Mouse (Mus musculus) adrenal gland, adult 8-10 months (tissue): Measurements from ENCODE around the gene Dlg5. TPM values are rescaled to one million over a fixed set of nuclear protein-coding genes. Genes with fewer than 3 reads are reported as not detected.

ENCODE experiments used
- DNase-seq: peaks from one replicate; pipeline ENCODE4 v3.0.0; 2022
- total RNA-seq, 4 experiments: library from RNA; stranded (reverse); gene quantifications; 2 replicates each; pipeline ENCODE4 v1.2.4; 2022

The Dlg5 gene
- total RNA-seq, 4 experiments from 2014 or later, result 49.9 to 76.1 (median 55.6) TPM

DNA sequence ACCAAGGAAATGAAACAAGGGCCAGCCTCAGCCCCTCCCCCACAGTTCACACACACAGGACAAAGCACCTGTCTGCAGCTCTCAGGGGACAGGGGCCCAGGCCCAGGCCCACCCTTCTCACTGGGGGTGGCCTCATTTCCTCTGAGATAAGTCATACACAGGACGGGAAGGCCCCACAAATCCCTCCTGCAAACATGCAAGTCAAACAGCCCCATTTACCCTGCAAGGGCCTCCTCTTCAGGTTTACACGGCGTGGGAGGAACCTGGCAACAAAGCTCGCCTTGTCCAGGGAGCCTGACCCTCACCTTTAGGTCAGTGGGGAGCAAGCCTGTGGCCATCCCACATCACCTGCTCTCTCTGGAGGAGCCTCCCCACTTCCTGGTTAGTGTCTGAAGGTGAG is 60.2 kb downstream of the Dlg5 start:
- no peak for DNase-seq

DNA sequence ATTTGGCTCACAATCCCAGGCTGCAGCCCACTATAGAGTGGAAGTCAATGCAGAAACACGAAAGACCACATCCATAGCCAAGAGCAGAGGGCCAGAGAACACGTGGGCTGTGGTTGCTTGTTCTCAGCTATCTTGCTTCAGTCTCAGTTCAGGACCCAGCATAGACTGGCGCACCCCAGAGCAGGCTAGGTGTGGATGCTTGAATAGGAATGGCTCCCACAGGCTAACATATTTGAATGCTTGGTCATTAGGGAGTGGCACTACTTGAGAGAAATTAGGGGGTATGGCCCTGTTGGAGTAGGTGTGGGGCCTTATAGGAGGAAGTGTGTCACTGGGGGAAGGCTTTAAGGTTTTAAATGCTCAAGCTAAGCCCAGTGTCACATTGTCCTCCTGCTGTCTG is 62.8 kb downstream of the Dlg5 start:
- DNase-seq, result no peak

DNA sequence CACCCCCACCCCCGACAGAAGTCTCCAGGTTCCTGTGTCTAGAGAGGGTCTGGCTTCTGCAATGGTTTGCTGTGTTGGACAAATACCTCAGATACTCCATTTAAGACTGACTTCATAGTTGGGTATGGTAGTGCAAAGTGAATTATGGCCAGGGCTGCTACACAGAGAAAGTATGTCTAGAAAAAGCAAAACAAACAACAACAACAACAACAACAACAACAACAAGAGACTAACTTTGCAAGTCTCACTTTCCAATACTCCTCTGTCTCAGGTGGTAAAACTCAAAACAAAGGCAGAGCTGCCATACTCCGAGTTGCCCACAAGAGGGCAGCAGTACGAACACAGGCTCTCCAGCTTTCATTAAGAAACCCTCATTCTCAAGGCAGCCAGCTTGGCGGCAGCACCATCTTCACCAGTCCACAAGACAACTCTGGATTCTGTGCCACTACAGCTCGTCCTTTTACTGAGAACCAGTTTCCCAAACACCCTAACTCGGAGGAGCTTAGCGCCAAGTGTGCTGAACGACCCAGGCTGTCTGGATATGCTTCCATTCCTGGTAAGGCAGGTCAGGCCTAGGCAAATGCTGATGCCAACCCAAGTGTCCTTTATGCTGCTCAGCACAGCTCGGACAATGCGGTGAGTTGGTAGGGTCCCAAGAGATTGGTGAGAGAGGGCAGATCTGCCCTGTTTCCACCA is 63.8 kb downstream of the Dlg5 start:
- peak; percentile 53 for DNase-seq

DNA sequence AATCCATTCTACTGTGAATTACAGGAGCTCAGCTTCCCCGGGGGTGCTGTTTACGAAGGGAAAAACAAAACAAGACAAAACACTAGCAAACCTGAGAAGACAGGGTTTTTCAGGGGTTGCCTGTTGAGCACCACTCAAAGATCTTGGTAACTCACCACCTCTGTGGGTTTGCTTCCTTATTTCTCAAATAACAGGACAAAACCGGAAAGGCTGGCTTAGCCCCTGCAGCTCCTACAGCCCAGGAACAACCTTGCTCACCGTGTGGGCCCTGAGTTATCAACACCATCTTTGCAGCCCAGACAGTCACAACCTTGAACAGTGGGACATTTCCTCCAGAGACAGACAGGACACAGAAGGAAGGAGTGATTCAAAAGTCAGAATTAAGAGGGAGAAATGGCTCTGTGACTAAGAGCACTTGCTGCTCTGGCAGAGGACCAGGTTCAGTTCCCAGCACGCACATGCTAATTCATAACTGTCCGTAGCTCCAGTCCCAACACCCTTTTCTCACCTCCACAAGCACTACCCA is 66.2 kb downstream of the Dlg5 start:
- peak; percentile 23 for DNase-seq

DNA sequence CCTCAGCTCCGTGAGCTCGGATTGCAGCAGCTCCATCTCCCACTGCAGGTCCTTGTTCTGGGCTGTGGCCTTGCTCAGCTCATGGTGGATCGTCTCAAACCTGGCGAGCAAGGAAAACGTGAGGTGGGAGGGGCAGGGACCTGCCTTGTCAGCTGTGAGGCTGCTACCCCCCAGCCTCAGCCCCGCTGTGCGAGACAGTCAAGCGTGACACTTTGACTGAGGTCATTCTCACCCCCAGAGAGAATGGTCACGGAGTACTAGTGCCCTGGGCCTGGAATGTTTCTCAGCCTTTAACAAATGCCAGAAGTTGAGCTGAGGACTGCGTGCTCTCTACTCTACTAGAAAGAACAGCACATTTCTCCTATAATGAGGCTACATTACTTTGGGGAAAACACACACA is 69.1 kb downstream of the Dlg5 start:
- DNase-seq, result no peak

DNA sequence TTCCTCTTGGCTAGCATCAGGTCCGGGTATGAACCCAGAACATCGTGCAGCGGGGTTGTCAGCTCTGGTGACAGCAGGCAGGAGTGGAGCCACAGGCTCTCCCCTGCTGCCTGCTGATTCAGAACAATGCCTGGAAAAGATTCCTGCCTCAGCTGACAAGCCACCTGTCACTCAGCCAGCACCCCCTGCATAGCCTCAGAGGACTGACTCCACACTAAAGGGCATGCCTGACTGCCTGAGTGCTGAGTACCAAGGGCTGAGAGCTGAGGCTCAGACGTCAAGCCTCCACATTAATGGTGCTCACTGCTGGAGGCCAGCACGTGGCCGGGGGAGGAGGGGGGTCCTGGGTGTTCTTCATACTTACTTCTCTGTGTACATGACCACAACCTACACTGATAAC is 72.4 kb downstream of the Dlg5 start:
- DNase-seq, result no peak

DNA sequence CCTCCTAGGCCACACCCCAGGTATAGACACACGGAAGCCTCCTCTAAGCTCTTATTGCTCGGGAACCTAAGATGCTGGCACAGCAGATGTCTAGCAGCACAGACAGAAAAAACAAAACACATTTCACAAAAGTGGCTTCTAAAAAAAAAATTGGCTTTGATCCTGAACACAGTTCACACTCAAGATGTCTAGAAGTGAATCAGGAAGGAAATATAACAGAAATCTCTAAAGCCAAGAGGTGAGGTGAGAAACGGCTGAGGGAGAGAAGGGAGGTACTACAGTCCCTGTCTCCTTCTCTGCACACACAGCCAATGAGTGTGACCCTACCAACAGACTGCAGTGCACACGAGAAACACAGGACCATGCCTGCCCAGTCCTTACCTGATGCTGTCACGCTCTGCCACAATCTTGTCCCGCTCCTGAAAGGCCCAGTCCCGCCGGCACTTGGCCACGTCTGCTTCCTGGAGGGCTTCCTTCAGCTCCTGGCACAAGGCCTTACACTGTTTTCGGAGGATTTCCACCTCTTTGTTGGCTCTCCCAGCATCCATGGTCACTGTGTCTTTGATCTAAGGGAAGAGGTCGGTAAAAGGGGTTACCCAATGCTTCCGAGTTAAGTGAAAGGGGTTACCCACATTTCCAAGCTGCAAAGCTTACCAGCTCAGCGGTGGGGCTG is 73.9 kb downstream of the Dlg5 start:
- no peak for DNase-seq

DNA sequence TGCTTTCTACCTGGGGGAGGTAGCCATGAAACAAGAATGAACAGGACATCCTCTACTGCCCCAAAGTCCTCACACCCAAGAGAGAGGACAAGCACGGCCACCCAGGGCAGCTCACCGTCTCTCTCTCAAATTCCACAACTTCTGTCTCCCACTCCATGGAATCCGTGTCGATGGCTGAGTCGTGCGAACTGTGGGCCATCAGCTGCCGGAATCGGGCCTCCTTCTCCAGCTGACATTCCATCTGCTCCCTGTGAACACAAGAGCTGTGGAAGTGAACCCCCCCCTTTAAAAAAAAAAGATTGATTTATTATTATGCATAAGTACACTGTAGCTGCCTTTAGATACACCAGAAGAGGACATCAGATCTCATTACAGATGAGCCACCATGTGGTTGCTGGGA is 79.7 kb downstream of the Dlg5 start:
- no peak for DNase-seq

DNA sequence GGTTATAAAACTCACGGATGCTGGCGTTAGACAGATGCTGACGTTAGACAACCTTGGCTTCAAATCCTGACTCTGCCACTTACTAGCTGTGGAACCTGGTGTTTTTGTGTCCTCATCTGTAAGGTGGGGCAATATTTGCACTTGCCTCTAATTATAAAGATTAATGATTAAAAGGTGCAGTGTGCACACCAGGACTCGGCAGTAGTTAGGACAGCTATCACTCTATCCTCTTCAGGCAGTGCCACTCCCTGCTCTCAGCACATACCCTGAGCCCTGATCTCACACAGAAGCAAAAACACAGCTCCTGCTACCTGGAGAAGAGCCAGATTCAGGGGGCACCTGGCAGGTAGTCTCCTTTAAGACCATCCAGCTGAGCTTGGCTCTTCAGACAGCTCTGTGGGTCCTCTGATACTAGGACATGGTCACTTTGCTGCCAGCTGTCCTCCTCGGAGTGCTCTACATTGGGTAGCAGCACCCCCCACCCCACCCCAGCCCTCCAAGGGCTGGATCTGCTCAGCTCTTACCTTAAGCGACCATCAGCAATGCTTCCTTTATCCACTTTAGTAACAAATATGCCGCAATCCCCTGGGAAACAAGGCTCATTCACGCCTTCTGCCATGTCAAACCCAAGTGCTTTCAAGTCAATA is 80.9 kb downstream of the Dlg5 start:
- no peak for DNase-seq

DNA sequence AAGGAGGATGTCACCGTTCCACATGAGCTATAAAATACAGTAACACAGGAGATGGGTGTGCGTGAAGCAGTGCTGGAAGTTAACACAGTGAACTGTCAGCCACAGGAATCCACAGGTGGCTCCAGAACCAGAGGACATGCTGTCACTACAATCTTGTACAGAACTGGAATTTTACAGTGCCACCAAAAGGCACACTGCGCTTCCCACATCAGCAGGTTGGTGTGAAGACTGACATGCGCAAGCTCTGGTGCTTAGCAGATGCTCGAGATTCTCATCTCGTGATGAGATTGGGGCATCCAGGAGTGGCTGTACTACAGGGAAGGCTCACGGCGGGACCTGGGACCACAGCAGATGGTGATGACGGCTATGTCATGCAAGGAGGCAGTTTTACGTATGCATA is 82.9 kb downstream of the Dlg5 start:
- DNase-seq, result no peak

DNA sequence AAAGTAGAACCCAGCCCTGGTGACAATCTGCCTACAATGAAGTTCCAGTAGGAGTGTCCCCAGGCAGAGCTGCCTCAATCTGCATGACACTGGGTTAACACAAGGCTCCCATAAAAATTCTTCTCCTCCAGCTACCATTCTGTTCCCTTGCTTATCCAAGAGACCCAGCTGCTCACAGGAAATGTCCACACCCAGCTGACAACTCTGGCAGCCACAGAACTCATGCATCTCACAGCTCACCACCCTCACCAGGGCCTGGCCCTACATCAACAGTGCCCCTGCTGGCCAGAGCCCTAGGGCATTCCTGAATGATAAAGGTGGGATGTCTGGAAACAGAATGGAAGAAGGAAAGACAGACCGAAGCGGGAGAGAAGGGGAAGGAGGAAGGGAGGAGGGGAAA is 96.8 kb downstream of the Dlg5 start:
- DNase-seq, result no peak

DNA sequence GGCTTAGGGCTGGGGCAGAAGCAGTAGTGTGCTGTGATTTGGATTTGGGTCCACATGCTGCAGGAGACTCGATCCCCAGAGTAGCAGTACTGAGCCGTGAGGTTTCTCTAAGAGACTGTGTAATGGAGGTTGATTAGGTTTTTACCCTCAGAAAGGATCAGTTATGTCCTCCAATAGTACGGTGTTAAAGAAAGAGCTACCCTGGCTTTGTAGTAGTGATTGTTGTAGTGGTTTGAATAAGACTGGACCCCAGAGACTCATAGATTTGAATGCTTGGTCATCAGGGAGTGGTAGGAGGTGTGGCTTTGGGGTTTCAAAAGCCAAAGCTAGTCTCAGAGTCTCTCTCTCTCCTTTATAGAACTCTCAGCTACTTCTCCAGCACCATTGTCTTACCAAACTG is 100.9 kb downstream of the Dlg5 start:
- no peak for DNase-seq

DNA sequence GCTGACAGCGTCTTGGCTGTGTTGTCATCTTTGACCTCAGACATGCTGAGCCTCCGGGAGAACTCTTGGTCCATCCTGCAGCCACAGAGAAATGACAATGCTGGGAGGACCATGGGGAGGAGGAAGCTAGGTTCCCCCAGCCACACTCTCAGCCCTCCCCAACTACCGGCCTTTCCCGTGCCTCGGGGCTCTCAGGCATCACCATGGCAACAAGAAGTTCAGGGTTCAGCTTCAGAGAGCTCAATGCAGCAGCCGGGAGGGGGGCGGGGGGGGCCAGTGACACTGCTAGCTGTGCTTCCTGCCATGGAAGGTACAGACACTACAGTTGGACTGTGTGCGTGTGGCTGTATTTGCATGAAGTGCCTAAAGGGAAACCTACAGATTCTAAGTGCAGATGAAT is 101.3 kb downstream of the Dlg5 start:
- no peak for DNase-seq

DNA sequence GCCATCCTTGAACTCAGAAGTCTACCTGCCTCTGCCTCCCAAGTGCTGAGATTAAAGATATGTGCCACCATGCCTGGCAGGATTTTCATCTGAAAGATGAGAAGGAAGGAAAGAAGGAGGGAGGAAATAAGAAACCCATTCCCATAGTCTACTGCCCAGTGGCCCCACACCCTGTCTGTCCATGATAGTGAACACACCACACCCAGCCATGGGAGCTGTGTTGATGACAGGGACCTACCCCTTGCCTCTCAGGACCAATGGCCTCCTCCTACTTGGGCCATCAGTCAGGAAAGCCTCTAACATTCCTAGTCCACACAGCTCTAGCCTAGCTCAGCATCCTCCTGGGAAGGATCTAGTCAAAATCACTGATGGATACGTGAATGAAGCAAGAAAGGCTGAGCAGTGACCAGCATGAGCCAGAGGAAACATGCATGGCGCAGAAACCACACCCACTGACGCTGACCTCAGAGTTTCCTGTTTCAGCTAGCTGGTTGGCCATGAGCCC is 102.7 kb downstream of the Dlg5 start:
- DNase-seq, result no peak

DNA sequence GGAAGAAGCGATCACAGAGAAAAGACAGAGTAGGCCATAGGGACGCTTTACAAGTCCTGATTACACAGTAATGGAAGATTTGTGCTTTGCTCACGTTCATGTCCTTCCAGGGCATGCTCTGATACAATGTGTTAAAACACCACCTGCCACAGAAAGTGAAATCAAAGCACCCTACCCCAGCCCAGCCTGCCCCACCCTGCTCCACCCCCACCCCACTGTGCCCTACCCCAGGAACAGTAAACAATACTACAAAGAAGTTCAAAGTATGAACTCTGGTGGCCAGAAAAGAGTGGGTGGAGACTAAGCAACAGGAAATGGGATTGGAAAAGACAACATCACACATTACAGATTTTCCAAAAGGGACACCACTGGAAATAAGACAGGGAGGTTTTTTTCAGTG is 104.0 kb downstream of the Dlg5 start:
- no peak for DNase-seq

DNA sequence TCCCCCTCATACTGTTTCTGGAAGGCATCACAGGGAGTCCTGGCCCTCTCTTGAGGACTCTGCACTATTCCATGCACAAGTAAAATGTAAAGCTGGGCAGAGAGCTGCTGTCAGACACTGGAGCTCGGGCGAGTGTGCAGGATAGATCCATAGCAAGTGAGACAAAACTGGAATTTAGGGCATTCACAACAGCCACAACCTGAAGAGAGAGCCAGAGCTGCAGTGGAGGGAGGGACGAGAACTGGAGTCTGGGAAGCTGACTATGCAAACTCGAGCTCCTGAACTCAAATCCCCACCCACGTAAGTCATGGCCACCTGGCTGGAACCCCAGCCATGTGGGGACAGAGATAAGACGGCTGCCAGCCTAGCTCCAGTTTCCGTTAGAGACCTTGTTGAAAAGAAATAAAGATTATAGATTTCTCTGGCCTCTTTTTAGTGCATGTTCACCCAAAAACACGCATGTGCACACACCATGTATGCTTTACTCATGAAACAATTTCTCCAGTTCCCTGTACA is 105.4 kb downstream of the Dlg5 start:
- DNase-seq, result no peak

DNA sequence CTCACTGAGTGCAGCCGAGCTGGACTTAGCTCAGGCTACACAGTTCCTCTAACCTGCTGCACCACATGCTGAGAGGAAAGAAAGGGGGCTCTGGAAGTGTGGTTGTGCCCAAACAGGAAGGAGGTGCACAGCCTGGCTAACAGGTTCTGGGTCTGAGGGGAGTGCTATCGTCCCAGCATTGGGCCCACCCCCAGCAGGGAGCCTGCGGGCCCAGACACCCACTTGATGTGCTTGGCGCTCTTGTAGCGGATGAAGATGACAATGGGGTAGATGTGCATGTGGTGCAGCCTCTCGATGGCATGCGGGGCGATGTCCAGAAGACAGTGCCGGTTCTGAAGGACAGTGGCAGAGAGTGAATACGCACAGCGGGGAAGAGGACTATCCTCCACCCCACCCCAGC is 108.8 kb downstream of the Dlg5 start:
- no peak for DNase-seq

DNA sequence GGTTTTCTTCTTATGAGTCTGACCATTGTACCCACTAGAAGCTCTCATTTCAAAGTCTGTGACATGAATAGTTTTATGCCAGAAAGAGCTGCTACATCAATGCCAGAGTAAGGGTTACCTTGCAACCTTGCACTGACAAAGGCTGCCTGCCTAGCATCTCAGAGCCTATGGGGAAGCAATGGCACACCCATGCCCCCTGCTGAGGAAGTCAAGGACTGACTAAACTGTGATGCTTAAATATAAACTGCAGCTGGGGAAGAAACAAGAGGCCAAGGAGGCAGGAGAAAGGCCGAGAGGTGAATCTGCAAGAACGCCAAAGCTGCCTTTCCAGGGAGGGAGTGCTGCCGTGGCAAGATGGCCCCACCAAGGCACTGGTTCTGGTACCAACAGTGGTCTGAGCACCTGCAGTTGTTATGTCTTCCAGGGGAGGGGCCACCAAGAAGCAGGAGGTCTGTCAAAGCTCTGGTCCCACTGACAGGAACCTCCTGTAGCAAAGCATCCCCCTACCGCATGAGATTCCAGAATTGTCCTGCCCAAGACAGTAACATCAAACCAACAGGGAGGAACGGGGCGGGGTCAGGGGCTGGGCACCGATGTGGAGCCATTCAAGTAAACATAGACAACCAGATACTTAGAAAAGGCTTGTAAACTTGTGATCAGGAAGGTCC is 111.0 kb downstream of the Dlg5 start:
- no peak for DNase-seq

DNA sequence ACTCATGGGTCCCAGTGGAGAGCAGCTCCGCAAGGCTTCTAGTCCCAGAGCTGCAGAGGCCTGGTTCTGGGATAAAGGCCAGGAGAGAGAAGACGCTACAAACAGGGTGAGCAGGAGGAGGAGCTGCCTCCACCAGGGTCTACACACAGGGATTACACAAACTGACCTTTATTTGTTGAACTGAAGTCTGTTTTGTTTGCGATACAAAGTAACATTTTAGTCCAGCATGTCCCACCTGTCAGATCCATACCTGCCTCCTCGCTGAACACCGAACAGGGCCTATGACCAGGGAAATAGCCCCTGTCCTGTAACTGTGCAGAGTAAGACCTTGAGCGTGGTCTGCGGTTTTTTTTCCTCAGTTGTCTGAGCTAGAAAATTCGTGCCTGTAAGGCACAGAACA is 111.9 kb downstream of the Dlg5 start:
- DNase-seq, result no peak

DNA sequence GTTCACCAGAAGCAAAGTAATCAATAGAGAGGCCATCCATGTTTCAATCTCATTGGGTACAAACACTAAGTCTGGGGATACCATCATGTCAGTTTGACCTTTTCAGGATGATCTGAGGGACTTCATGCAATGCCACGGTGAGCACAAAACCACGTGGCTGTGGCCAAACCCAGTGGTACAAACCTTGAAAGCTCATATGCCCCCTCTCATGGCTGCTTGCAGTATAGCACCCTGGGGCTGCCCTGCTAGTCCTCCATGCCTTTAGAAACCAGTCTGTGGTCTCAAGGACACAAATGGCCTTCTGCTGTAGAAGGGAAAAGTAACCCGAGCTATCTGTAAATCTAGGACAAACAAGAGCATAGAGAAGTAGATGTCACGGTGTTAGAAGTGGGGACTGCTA is 113.6 kb downstream of the Dlg5 start:
- peak; percentile 35 for DNase-seq

DNA sequence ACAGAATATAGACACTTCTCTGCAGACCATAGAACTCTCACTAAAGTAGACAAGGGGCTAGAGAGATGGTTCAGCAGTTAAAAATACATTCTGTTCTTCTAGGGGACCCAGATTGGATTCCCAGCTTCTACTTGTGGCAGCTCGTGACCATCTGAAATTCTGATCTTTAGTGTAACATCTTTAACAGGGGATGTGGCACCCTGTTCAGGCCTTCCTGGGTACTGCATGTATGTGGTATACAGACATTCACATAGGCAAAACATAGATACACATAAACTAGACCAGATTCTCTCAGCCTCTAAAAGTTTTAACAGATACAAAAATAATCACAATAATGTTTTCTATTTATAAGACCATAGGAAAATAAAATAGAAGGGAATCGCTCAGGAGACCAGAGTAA is 120.7 kb downstream of the Dlg5 start:
- DNase-seq, result no peak

DNA sequence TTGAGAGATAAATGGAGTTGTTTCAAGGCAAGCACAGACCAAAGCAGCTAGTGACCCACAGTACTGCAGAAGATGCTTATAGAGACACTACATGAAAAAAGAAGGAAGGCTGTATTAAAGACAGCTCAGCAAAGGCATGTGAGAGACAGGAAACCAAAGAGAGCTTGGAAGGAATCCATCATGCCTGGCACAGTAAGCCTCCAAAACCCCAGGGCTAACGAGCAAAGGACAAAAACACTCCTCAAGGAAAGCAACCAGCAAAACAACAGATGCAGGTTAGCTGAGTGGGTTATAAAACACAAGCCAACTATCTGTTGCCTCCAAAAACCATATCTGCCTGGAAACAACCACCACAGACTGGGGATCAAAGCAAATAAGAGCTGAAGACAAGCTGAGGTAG is 121.5 kb downstream of the Dlg5 start:
- DNase-seq, result no peak

DNA sequence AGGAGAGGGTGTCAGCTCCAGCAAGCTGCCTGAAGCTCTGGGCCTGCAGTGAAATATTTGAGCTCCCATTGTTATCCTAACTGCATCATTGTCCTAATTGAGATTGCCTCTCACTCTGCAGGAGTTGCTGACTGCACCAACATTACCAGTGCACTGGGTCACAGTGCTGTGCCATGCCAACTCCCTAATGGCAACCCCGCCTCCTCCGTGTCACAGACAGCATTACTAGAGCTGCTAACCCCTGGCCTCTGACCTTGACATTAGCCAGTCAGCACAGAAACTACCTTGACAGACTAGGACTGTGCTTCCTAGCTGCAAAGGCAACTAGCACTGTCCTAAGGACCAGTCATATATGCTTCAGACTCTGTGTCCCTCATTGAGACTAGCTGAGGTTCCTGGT is 139.0 kb downstream of the Dlg5 start:
- DNase-seq, result peak; percentile 19
